Mouse (Mus musculus) thymus, adult 18-20 months (tissue): ENCODE results near the gene Slc35a3.
"Not testable (repeated sequence)": the region's sequence is repeated elsewhere in the genome, so short reads cannot be mapped to it uniquely, and the experiment has no call there.

Experiments used
- DNase-seq, 2 experiments: peaks; one replicate each; pipeline ENCODE4 v3.0.0; 2022; ENCODE audit warnings: mixed read lengths in 2 of 2

Slc35a3 gene

DNA sequence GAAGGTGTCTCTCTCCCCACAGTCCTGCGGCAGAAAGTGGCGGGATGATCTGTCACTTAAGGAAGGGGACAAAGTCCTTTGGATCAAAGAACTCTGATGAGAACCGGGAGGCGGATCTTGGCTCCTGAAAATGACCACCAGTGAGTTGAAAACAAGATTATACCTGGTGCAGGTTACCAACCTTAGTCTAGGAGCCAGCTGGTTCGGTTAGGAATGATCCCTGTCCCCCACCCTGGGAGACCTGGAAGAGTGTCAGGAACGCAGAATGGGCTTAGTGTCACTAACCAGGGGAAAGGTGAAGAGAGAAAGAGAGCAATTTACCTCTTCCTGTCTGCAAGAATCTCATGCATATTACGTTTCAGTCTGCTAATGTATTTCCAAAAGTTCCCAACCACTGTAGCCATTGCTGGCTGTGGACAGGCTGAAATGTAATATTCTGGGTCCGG is at the start of gene Slc35a3:
TSS of gene Slc35a3 (minus strand) at position 396 of the 446 bp plus-strand sequence.
- no peak for DNase-seq

DNA sequence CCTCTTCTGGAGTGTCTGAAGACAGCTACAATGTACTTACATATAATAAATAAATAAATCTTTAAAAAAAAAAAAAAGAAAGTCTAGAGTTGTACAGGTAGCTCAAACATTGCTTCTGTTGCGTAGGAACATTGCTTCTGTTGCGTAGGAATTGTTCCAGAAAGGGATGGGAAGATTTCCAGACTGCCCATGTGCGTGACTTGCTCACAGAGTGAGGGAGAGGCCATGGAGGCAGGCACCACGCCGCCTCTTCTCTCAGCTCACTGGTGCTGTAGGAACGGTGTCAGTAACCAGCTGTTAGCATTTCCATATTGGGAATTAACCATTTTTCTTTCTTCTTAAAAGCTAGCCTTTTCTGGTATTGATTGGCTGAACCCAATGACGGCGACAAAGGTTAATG is 40.2 kb upstream of the Slc35a3 start:
- no peak for DNase-seq

DNA sequence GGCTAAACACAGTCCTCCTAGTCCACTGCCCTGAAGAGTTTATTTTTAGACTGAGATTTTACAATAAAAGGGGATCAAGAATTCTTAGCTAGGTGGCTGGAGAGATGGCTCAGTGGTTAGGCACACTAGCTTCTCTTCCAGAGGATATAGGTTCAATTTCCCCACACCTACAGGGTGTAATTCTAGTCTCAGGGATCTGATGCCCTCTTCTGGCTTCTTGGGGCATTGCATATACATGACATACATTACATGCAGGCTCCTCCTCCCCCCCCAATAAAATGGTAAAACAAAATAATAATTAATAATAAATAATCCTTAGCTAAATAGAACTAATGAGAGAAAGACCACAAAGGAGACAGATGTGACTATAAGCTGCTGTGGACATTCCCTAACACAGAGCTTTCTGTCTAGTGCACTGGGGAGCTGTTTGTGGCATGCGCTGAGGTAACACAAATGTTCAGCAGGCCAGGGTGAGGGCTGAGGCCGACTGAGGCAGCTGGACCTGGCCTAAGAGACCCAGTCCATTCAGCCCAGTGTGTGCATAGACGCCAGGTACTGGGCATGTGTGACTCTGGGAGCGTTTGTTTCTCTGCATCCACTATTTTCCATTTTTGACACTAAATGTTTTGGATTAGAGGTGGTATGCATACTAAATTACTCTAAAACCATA is 38.7 kb upstream of the Slc35a3 start:
- peak in 1 of 2 experiments; percentile 21 for DNase-seq

DNA sequence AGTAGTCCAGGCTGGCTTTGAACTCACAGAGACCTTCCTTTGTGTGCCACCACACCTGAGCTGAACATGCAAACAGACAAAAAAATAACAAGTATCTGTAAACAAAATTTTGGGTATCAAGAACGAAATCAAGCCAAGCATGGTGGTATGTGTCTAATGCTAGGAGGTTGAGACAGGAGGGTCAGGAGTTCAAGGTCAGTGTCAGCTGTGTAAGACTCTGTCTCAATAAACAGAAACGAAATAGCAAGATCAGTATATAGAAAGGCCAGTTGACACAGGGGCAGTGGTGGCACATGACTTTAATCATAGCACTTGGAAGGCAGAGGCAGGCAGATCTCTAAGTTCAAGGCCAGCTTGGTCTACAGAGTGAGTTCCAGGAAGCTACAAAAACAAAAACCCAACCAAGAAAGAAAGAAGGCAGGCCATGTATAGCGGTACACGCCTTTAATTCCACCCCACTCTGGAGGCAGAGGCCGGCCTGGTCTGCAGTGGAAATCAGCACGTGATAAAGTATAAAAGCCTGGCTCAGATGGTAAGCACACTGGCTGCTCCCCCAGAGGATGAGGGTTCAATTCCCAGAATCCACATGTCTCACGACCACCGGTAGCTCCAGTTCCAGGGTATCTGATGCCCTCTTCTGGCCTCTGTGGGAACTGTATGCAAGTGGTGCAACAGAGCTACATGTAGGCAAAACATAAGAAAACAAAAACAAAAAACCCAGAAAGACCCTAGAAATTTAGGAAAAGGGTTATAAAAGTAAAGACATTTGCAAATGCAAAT is 36.0 kb upstream of the Slc35a3 start:
- DNase-seq, result peak in 1 of 2 experiments; percentile 15

DNA sequence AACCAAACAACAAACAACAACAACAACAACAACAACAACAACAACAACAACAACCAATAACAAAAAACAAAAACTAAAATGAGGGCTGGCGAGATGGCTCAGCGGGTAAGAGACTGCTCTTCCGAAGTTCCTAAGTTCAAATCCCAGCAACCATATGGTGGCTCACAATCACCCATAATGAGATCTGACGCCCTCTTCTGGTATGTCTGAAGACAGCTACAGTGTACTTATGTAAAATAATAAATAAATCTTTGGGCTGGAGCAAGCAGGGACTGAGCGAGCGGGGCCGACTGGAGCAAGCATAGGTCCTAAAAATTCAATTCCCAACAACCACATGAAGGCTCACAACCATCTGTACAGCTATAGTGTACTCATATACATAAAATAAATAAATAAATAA is 35.0 kb upstream of the Slc35a3 start:
- DNase-seq, result not testable (repeated sequence)

DNA sequence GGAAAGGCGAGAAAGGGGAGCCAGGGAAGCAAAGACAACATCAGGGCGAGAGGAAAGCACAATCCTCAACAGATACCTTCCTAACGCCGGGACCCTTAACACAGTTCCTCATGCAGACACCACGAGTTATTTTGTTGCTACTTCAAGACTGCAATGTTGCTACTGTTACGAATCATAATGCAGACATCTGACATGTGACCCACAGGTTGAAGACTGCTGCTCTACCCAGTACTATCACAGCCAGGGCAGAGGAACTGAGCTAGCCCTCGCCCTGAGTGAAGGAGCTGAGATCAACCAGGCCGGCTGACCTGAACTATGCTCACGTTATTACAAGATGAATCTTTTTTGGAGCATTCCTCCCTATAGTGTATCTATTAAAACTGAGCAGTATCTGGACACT is 28.3 kb upstream of the Slc35a3 start:
- DNase-seq, result no peak

DNA sequence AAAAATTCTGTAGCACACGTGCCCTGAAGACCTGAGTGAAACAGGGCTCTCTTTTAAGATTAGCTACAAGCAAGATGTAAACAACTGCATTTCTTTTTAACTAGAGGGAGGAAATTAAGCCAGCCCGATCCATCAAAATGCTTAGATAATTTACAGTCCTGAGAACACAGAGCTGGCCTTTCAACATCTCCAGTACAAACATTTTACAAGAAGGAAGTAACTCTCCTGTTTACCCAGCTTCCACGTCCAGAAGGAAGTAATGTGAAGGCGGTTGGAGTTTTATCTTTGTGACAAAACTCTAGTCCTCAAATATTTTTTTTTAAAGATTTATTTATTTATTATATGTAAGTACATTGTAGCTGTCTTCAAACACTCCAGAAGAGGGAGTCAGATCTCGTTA is 27.5 kb upstream of the Slc35a3 start:
- no peak for DNase-seq

DNA sequence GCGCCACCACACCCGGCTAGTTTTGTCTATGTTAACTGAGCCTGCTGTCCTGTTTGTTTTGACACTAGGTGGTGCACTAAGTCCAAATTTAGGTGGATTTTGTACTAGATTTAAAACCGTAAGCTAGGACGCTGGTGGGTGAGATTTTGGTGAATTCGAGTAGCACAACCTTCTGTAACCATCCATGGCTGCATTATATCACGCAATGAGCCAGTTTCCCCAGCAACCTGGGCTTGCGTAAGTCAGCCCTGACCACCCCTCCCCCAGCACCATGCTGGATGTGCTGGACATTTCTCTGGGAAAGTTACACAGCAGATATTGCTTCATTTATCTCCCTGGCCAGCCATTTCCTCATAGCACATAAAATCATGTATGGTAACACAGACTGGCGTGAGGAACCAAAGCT is 24.7 kb upstream of the Slc35a3 start:
- no peak for DNase-seq

DNA sequence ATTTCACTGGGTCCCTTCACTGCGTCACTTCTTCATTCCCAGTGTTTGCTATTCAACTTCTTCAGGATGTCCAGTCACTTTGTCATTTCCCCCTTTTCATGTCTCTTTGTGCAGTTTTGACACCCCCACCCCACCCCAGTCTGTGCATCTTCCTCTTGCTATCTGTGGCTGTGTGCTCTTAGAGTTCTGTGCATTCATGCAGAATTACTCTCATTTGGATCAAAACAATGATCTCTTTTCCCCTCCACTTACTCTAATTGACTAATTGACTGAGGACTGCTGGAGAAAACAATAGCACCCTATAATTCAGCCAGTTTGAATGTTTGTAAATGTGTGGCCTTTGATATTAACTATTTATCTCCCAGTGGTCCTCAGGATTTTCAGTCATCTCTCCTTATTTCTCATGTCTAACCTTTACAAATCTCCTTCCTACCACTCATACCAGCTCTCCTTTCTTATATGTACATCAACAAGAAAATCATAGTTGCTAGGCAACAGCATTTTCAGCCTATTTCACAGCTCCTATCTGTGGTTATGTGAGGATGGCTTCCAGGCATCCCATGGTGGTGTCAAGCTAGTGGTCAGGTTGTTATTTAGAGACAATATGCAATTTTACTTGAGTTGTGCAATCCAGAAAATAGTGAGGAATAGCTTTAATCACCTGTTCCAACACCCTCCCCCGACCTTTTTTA is 17.0 kb upstream of the Slc35a3 start:
- no peak for DNase-seq

DNA sequence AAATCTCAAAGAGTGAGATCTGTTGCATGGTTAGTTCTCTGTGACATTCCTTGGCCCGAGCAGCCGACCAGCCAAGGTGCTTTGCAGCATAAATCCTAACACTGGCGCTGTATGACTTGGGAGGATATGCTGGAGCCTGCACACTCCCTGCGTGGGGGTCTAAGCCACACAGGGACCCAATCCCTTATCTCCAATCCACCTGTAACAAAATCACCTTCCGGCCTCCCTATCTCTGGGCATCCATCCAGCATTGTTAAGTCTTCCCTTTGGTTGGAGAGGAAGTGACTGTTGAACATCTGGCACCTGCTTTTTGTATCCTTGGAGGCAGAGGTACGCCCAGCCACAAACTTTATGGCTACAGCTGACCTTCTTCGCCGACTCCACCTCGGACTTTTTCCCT is 14.2 kb upstream of the Slc35a3 start:
- no peak for DNase-seq

DNA sequence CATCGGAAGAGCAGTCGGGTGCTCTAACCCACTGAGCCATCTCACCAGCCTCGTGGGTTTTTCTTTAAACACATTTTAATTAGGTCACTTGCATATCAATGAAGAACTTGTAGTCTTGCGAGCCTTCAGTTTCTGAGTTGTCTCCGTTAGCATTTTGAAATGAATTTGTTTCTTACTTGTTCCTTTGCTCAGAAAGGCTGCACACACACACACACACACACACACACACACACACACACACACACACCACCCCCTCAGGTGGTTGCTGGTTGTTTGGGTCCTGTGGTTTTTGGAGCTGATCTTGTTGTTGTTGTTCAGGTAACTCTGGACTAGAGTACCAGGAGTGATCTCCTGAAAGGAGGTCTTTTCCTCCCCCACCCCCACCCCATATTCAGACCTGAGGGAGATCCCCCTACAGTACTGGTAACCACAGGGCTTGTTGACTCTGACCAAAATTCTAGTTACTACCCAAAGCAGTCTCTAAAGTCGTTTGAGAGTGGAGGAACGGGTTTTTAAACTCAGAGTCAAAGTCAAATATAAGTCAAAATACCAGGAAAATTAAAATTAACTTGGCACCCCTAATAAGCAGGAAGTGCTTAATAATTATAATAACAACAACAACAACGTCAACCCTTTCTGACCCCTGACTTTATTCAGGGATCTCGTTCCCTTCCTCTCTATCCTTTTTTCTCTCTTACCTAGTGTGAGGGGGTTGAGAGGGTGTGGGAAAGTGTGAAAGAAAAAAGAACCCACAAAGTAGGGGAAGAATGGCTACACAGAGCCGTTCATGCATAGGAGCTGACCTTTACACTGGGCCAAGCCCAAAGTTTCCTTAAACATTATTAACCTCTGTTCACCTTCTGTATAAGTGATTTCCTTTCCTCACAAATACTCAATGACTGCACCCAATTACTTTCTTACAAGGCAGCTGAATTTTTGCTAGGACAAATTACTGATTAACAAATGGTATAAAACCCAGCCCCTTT is 11.2 kb upstream of the Slc35a3 start:
- no peak for DNase-seq

DNA sequence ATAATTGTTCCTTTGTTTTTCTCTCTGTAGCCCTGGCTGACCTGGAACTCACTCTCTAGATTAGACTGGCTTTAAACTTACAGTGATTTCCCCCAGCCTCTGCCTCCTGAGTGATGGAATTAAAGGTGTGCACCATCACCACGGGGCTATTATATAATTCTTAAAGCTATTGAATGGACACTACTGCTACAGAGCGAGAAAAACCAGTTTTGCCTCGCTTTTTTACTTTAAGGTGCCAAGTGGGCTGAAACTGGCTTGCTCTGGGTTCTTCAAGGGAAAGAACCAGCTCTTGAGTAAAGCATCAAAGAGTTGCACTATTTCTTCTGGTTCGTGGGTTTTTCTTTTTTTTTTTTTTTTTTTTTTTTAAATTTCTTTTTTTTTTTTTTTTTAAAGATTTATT is 10.3 kb upstream of the Slc35a3 start:
- DNase-seq, result no peak

DNA sequence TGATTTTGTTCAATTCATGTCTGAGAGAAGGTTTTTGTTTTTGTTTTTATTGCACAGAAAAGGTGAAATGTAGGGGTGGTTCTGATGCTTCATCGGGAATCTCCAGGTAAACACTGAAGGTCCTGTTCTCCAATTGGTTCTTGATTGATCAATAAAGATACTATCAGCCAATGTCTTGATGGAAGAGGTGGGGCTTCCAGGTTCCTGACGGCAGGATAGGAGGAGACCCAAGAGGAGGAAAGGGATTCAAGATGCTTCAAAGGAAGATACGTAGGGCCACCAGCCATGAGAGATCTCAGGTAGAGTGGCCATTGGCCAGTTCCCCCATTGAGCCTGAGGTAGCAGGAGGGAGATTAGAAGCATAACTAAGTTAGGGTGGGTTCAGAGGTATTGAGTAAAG is 6.3 kb upstream of the Slc35a3 start:
- no peak for DNase-seq

DNA sequence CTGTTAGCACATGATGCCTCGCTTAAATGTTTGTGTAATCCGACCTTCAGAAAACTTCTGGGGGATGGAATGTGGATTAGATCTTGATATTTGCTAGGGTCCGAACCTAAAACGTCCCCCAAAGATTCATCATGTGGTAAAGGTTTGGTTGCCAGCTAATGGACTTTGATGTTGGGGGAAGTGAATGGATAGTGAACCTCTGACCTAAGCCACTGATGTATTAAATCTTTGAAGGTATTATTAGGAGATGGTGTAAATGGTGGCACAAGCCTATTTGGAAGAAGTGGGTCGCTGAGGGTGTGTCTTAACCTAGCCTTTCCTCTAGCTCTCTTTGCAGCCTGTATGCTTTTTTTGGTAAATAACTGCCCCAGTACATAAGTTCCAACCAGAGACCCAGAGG is 400 bp upstream of the Slc35a3 start:
- DNase-seq, result no peak

DNA sequence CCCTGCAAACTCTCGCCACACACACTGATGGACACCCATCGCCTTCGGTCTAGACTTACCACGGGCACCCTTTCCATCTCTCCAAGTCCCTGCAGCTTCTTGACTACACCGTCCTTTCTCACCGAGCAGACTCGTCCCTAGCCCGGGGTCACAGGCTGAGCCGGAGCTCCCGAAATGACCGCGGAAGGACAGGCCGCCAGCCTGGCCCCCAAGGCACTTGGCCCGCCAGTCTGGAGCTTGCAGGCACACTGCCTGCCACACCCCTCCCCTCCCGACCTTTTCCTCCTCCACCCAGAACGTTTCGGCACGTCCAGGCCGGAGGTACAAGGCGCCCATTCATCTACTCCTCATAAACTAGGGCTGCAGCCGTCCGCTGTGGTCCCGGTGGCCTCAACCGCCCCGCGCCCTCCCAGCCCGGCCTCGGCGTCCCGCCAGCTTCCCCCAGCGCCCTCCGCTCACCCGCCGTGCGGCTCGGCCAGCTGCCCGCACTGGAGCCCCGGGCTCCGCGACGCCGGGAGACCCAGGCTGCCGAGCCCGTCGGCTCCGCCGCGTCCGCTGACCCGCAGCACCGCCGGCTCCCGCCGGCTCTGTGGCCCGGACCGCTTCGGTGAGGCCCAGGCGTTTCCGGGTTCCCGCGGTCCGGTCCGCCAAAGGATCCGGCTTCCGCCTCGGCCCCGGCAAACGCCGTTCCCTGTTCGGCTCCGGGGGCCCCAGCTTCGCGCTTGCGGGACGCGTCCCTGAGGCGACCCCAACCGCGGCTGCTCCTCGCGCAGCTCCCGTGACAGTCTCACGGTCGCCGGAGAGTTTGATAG is 801 bp downstream of the Slc35a3 start:
- DNase-seq, result peak; percentile 36 to 42

DNA sequence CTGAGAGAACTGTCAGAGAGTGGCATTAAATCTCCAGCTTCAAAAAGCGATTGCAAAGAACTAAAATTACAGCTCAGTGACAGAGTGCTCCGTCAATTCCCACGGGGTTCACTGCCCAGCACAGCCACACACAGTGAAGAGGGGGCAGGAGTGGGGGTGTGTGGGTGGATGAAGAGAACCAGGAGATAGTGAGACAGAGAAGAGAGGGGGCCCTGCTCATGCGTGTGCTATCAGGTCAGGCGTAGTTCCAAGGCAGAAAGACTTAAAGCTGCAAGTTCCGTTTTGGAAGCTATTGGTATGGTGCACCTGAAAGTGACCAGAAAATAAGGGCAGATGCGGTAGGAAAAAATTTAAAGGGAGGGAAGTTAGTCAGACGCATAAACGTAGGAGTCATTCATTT is 1.7 kb downstream of the Slc35a3 start:
- no peak for DNase-seq

DNA sequence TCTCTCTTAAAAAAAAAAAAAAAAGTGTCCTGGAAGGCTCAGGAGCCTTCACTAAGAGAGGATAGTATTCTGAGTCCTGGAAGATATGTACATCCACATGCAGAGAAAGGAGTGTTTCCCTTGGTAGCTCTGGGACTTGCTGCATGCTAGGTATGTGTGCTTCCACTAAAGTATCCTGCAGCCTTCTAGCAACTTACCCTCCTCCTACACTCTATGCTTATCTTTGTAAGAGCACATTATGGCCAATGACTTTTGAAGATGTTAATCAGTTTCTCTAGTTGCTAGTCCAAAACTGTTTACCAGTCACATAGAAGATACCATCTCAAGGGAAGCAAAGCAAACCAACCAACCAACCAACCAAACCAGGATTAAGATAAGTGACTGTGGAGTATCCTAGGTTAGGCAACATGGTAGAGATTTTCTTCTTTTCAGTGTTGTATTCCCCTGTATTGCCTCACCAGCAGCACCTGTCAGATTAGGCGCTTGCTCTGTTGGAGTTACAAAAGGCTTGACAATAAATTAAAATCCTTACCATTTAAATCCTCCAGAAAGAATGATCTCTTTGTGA is 6.9 kb downstream of the Slc35a3 start:
- no peak for DNase-seq

DNA sequence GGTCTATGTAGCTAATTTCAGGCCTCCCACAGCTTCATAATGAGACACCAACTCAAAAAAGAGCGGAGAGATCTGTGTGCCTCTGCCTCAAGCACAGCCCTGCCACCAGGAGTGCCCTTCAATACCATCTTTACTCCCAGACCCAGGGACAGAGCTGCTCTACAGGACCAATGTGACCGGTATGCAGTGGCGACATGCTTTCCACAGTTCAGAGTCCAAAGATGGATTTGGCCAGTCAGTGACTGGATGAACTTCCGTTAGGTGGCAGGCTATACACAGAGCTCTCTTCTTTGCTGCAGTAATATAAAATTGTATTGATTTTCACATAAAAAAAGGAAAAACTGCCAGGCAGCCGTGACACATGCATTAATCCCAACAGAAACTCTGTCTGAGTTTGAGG is 8.8 kb downstream of the Slc35a3 start:
- no peak for DNase-seq

DNA sequence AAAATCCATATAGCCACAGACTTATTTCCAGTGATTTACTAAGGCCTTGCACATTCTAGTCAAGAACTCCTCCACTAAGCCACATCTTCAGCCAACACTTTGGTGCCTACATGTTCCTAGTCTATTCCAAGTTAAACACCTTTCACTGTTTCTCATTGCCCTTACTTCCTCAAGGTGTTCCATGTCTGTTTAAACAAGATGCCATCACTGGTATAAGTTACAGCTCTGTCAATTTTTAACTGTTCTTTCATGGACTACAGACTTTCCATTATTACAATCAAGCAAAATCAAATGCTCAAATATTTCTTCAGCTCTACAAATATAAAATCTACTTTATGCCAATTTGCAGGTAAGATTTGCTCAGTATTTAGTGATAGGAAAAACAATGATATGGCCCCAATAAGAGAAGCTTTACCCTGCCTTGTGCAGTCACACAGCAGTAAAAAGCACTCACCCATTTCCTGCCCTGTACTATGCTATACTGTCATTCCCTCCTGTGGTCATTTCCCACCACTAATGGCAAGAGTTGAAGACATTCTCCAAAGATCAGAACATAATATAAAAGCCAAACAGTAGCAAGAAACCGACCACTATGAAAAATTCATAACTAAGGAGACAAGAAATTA is 9.9 kb downstream of the Slc35a3 start:
- no peak for DNase-seq

DNA sequence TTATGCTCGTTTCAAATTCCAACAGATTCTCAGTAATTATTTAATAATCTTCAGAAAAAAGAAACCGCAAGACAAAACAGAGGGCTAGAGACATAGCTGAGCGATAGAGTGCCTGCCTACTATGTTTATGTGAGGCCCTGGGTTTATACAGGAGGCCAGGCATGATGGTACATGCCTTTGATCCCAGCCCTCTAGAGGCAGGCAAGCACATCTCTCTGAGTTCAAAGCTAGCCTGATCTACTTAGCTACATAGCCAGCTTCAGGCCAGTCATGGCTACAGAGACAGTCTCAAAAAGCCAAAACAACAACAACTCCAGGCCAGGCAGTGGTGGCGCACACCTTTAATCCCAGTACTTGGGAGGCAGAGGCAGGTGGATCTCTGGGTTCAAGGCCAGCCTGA is 11.0 kb downstream of the Slc35a3 start:
- no peak for DNase-seq

DNA sequence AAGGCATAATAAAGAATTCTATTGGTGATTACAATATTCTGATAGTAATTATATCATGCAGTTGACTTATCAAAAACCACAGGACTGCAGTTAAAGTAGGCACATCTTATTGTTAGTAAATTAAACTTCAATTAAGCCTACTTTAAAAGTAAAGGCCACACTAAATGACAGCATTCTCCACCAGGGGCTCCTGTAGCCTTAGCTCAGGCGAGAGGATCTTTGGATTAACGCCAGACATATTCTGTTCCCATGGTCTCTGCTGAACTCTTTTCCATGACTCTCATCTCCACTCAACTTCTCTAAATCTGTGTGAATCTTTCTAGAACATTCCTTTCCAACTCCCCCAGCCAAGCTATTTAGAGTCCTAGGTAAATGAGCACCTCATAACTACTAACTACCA is 13.8 kb downstream of the Slc35a3 start:
- no peak for DNase-seq
